Mouse (Mus musculus): ENCODE measurements around the gene Cnppd1. TPM values are rescaled to one million over a fixed set of nuclear protein-coding genes. Genes with fewer than 3 reads are reported as not detected.

Cnppd1 gene
- 60.2 and 64.6 TPM in 2 replicates for polyA plus RNA-seq (2015; fragmentation: Nextera tagmentation; extraction: Ambion mirVana)

DNA sequence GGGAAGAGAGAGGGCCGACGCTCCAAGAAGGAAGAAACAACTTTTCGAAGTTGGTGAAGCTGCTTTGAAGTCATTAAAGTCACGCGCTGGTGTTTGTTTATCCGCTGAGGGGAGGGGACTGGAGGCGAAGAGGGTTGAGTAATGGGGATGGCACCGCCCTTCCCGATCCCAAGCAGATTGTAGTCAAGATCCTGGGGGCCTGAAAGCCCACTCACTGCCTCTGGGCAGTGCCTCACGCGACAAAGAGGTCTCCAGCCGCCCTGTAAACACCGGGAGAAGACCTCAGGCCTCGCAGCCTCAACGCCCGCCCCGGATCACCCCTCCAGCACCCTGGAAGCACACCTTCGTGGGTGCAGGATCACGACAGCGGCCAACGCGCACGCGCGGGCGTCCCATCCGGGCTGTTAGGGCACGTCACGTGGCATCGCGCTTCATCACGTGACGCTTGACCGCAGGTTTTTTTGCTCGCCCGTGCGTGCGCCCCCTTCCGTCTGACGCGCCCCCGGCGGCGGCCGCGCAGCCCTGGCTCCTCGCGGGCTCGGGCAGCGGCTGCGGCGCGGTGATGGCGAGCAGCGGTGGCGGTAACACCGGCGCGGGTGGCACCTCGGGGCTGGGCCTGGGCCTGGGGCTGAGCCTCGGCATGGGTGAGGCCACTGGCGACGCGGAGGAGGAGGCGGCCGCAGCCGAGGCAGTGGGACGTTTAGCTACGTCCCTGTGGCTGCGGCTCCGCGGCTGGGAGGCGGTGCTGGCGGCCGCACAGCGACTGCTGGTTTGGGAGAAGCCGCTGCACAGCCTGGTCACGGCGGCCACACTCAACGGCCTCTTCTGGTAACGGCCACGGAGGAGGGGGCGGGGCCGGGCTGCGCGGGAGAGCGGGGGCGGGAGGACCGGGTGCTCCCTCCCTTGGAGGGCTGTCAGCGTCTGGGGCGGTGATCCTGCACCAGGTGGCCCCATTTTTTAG is at the start of gene Cnppd1, which contains the start of gene Retreg2:
Cnppd1 (minus strand) TSS at position 411 of the 961 bp plus-strand sequence.
Retreg2 (plus strand) TSS at position 478 of the 961 bp plus-strand sequence.
- H3K27me3 ChIP-seq, result no peaks in the 10 kb centered on the region
- under 1% methylated on average over 82 of the region's 91 CpGs for WGBS
- peak within 1 kb of the TSS; percentile 94 for H3K4me2 ChIP-seq
- H3K4me3 ChIP-seq, result peak within 1 kb of the TSS; percentile 93
- H3K27ac ChIP-seq (replicated peaks), result peak within 1 kb of the TSS; percentile 99
- H3K9me3 ChIP-seq, result no peaks in the 10 kb centered on the region
- peak; percentile 91 for ATAC-seq (ENCODE audit: low read depth)
- H3K4me1 ChIP-seq (replicated peaks), result peaks cover 47% of the 10 kb centered on the region
- H3K36me3 ChIP-seq, result peaks cover 59% of the 10 kb centered on the region
- peak within 1 kb of the TSS; percentile 98 for H3K9ac ChIP-seq

DNA sequence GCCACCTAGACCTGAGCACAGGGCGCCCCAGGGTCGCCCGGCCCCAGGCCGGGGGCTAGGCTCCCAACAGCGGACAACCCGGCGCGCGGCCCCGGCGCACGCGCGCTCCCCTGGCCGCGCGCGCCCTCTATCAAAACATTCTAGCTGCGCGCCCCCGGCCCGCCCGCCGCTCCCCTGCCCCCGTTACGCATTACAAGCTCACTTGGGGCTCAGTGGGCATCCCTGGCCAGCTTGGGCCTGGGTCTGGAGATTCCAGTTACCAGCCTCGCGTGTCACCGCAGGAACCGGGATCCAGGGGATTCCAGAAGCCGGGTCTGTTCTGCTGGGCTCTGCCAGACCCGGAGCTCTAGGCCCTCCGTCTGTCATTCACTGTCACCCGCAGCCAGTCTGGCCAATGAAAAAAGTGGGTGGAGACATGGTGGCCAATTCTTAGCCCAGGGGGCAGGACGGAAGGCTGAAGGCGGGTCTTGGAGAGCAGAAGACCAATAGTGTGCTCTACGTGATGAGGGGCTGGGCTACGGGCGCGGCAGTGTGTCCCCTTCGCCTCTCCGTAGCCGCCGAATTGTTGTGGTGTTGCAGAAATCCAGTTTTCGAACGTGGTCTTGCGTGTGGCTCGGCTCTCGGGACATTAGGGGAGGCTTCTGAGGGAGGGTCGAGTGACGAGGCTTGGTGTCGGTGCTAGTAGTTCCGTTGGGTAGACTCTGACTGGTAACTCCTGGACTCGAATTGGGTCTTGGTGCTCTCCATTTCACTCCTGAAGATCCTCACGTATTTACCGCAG is 49.3 kb upstream of the Cnppd1 start, which contains the start of the genes Ankzf1 and Atg9a:
Ankzf1 (plus strand) TSS at position 530 of the 781 bp plus-strand sequence.
Atg9a (minus strand) TSS at position 575 of the 781 bp plus-strand sequence.
- peak; percentile 99 for ATAC-seq (ENCODE audit: low read depth)
- Histone ChIP-seq H3K36me3 (peaks cover 51% of the 10 kb centered on the region), H3K9ac (peak within 1 kb of the TSS; percentile 81), H3K9me3 (no peaks in the 10 kb centered on the region), H3K27ac (replicated peaks) (peak within 1 kb of the TSS; percentile 97), H3K4me1 (replicated peaks) (peaks cover 33% of the 10 kb centered on the region), H3K4me2 (peak within 1 kb of the TSS; percentile 99), H3K4me3 (peak within 1 kb of the TSS; percentile 67), H3K27me3 (no peaks in the 10 kb centered on the region)
- WGBS, result 0% methylated on average over 56 of the region's 56 CpGs

DNA sequence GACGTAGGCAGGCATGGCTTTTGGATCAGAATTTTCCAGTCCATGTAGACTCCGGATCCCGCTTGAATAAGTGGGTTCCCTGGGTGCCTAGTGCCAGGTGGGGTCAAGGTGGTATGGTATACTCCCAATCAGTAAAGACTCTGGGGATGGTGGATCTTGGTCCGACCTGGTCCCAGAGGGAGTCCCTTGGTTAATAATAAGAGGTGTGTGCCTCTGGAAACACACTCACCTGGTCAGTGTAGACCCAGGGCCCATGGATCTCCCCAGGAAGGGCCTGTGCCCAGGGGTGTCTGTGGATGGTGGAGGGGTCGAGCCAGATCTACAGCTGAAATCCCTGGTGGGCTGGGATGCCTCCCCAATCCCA is 48.7 kb upstream of the Cnppd1 start:
- Histone ChIP-seq H3K9me3 (no peaks in the 10 kb centered on the region), H3K36me3 (peaks cover 51% of the 10 kb centered on the region), H3K27ac (replicated peaks) (peak overlapping the region; percentile 97), H3K4me1 (replicated peaks) (peaks cover 33% of the 10 kb centered on the region), H3K9ac (peak overlapping the region; percentile 81), H3K4me2 (peak overlapping the region; percentile 78), H3K4me3 (peak overlapping the region; percentile 67), H3K27me3 (no peaks in the 10 kb centered on the region)
- ATAC-seq (ENCODE audit: low read depth), result no peak
- WGBS, result 44% methylated on average over 5 of the region's 5 CpGs

DNA sequence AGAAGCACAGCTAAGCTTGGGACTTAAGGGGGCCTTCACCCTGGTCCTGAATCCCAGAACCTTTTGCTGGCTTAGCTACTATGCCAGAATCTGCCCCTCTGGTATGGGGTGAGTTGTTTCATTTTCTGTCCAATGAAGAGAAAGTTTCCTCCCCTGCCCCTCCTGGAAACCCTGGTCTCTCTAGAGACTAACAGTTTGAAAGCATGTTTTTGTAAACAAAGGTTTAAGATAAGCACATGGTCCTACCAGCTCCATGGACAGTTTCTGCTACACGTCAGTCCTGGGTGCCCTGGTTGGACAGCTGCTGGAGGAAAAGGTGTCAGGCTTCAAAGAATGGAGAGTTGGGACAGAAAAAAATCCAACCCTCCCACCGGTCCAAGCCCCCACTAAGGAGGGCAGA is 48.1 kb upstream of the Cnppd1 start:
- Histone ChIP-seq H3K4me3 (no peak overlapping the region; the same call in 1 of the 2 replicates), H3K4me2 (peak overlapping the region; percentile 78), H3K9me3 (no peaks in the 10 kb centered on the region), H3K9ac (peak overlapping the region; percentile 81), H3K4me1 (replicated peaks) (peaks cover 33% of the 10 kb centered on the region), H3K36me3 (peaks cover 51% of the 10 kb centered on the region), H3K27ac (replicated peaks) (no peak overlapping the region), H3K27me3 (no peaks in the 10 kb centered on the region)
- ATAC-seq (ENCODE audit: low read depth), result no peak
- 81% methylated on average over 2 of the region's 2 CpGs for WGBS

DNA sequence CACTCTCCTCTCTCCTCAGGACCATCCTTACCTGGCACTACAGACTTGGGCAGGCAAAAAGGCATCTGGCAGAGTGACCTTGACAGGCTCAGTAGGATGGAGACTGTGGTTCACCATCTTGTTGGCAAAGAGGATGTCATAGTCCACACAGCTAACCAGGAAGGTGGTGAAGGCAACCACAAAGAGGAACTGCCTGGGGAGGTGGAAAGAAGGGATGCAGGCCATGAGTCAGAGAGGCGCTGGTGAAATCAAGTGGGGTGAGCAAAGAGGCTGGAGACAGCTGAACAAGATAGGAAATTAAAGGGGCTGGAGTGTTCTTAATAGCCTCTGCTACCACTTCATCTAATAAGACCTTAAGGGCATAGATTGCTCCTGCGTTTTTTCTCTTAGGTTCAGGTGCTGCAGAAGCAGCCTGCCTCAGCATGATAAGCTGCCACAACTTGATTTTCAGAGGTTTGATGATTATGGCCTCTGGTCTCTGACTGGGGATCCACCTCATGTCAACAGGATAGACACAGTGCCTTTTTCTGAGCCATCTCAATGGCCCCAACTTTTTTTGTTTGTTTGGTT is 45.5 kb upstream of the Cnppd1 start:
- 95% methylated on average over 2 of the region's 2 CpGs for WGBS
- no peaks in the 10 kb centered on the region for H3K27me3 ChIP-seq
- no peak overlapping the region for H3K27ac ChIP-seq (replicated peaks)
- H3K4me3 ChIP-seq, result no peak overlapping the region
- H3K4me1 ChIP-seq (replicated peaks), result peaks cover 26% of the 10 kb centered on the region
- no peak overlapping the region for H3K4me2 ChIP-seq
- peaks cover 69% of the 10 kb centered on the region for H3K36me3 ChIP-seq
- no peaks in the 10 kb centered on the region for H3K9me3 ChIP-seq
- ATAC-seq (ENCODE audit: low read depth), result no peak
- H3K9ac ChIP-seq, result no peak overlapping the region

DNA sequence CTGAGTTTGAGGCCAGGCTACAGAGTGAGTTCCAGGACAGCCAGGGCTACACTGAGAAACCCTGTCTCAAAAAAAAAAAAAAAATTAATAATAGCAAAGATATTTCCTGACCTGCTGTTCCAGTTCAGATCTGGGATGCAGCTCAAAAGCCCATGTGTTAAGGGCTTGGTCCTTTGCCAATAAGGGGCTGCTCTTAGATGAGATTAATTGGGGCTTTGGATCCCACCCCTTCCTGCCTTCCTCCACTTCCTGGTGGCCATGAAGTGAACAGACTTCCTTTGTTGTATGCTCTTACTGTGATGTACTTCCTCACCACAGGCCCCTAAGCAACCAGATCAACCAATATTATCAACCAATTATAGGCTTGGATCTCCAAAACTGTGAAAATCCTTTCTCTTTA is 44.6 kb upstream of the Cnppd1 start:
- Histone ChIP-seq H3K9me3 (no peaks in the 10 kb centered on the region), H3K36me3 (peaks cover 78% of the 10 kb centered on the region)
- no peak for ATAC-seq (ENCODE audit: low read depth)

DNA sequence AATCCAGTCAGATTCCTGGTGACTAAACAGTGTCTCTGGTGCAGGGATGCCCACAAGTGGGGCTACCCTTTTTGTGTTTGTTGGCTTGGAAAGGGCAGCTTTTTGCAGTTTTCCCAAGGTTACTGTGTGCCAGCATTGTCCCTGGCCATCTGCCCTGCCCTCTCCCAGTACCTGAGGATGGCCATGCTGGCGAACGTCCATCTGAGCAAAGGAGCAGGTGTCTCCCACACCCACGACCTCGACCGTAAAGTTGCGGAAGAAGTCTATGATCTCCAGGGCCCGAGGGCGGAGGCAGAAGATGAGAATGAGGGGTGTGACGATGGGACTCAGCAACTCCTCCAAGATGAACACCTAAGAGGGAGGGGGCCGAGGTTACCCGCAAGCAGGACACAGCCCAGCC is 43.0 kb upstream of the Cnppd1 start:
- no peaks in the 10 kb centered on the region for H3K27me3 ChIP-seq
- H3K4me3 ChIP-seq, result no peak overlapping the region
- 89% methylated on average over 11 of the region's 11 CpGs for WGBS
- H3K9me3 ChIP-seq, result no peaks in the 10 kb centered on the region
- H3K9ac ChIP-seq, result 0 out of 2 replicates have a peak overlapping the region, but pooled peaks have one; percentile 5
- H3K4me2 ChIP-seq, result no peak overlapping the region
- H3K27ac ChIP-seq (replicated peaks), result no peak overlapping the region
- no peak for ATAC-seq (ENCODE audit: low read depth)
- peaks cover 16% of the 10 kb centered on the region for H3K4me1 ChIP-seq (replicated peaks)
- peaks cover 91% of the 10 kb centered on the region for H3K36me3 ChIP-seq

More for the DNA sequence above, 44.6 kb upstream of the Cnppd1 start:
- Histone ChIP-seq H3K4me1 (replicated peaks) (peaks cover 20% of the 10 kb centered on the region), H3K27me3 (no peaks in the 10 kb centered on the region), H3K27ac (replicated peaks) (no peak overlapping the region), H3K4me3 (no peak overlapping the region), H3K4me2 (no peak overlapping the region), H3K9ac (no peak overlapping the region)

DNA sequence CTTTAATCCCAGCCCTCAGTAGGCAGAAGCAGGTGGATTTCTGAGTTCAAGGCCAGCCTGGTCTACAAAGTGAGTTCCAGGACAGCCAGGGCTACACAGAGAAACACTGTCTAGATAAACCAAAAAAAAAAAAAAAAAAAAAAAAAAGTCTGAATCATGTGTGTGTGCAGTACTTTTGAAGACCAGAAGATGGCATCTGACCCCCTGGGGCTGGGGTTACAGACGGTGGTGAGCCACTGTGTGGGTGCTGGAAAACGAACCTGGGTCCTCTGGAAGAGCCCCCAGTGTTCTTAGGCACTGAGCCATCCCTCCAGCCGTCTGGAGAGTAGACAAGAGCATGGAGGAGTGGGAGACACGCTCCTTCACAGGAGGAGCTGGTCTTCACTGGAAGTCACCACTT is 39.6 kb upstream of the Cnppd1 start:
- Histone ChIP-seq H3K9ac (no peak overlapping the region), H3K27me3 (no peaks in the 10 kb centered on the region), H3K4me2 (no peak overlapping the region), H3K4me1 (replicated peaks) (peaks cover 30% of the 10 kb centered on the region), H3K9me3 (no peaks in the 10 kb centered on the region), H3K36me3 (peaks cover 70% of the 10 kb centered on the region), H3K27ac (replicated peaks) (no peak overlapping the region), H3K4me3 (no peak overlapping the region)
- WGBS, result 72% methylated on average over 4 of the region's 4 CpGs
- no peak for ATAC-seq (ENCODE audit: low read depth)

DNA sequence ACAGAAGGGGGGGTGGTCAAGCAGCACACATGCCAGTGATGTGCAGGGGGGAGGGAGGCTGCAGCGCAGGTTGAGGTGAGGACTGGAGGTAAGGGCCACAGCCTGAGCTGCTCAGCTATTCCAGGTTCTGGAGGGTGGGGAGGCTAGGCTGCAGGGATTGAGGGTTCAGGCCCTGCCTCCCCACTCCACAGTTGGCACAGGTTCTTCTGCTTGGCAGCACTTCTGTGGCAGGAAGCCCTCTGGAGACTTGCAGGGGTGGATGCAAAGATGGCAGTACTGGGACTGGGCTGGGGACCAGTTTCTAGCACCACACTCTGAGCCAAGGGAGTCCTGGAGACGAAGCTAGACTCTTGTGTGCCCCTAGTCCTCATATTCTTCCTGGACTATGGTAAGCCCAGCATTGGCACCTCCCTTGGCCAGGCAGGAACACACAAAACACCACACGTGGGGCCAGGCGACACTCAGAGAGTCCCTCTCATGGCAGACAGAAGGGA is 38.9 kb upstream of the Cnppd1 start:
- ATAC-seq (ENCODE audit: low read depth), result no peak
- Histone ChIP-seq H3K36me3 (peaks cover 70% of the 10 kb centered on the region), H3K4me3 (no peak overlapping the region), H3K9me3 (no peaks in the 10 kb centered on the region), H3K4me1 (replicated peaks) (peaks cover 30% of the 10 kb centered on the region), H3K9ac (no peak overlapping the region), H3K27ac (replicated peaks) (no peak overlapping the region), H3K4me2 (no peak overlapping the region), H3K27me3 (no peaks in the 10 kb centered on the region)
- 93% methylated on average over 4 of the region's 4 CpGs for WGBS

DNA sequence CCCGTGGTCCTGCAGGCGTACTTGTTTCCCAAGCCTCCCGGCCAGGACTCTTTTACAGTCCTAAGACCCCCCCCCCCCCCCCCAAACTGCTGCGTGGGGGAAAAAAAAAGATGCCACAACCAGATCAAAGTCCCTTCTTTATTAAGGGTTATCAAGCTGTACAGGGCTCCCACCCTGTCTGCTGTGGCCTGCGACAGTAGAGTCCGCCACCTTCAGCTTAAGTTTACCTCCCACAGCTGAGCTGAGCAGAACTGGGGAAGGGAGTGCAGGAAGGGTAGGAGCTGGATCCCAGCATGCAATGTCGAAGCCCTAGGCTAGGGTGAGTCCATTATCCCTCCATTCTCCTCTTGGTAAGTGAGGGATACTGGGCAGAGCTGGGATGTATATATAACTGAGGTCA is 38.2 kb upstream of the Cnppd1 start:
- no peaks in the 10 kb centered on the region for H3K9me3 ChIP-seq
- no peaks in the 10 kb centered on the region for H3K27me3 ChIP-seq
- peak; percentile 21; the same call in 1 of the 2 replicates for ATAC-seq (ENCODE audit: low read depth)
- peak overlapping the region; percentile 77; the same call in 1 of the 2 replicates for H3K9ac ChIP-seq
- H3K36me3 ChIP-seq, result peaks cover 70% of the 10 kb centered on the region
- H3K27ac ChIP-seq (replicated peaks), result no peak overlapping the region
- H3K4me2 ChIP-seq, result peak overlapping the region; percentile 100
- peak overlapping the region; percentile 58 for H3K4me3 ChIP-seq
- 32% methylated on average over 7 of the region's 7 CpGs for WGBS
- peaks cover 30% of the 10 kb centered on the region for H3K4me1 ChIP-seq (replicated peaks)

DNA sequence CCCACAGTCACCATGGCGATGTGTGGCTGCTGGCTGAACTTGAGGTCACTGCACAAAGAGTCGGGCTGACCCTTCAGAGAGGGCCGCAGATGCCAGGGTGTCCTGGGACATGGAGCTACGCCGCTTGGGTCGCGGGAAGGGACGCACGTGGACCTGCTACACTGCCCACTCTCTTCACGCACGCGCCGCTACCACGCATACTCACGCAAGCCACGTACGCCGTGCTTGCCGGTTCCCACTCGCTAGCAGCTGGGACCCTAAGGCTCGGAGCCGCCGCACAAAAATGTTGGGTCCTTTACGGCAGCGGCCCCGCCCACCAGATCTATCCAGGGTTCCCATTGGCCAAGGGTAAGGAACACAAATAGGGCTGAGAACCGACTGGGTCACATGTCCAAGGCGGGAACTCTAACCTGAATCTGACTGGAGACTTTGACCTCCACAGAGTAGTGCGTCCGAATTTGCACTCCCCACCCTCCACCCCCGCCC is 37.6 kb upstream of the Cnppd1 start, which contains the start of gene Abcb6:
Abcb6 (minus strand) TSS at position 288 of the 486 bp plus-strand sequence.
- Histone ChIP-seq H3K27me3 (no peaks in the 10 kb centered on the region), H3K9me3 (no peaks in the 10 kb centered on the region), H3K36me3 (peaks cover 70% of the 10 kb centered on the region), H3K4me1 (replicated peaks) (peaks cover 30% of the 10 kb centered on the region), H3K9ac (peak within 1 kb of the TSS; percentile 77), H3K4me3 (peak within 1 kb of the TSS; percentile 58), H3K4me2 (peak within 1 kb of the TSS; percentile 100), H3K27ac (replicated peaks) (peak within 1 kb of the TSS; percentile 76)
- WGBS, result under 1% methylated on average over 31 of the region's 31 CpGs
- peak; percentile 93 for ATAC-seq (ENCODE audit: low read depth)

Measured in neural tube, embryonic 13.5 days (tissue).